Mouse (Mus musculus): Measurements from ENCODE around the gene Rnasek. TPM values are rescaled to one million over a fixed set of nuclear protein-coding genes. Genes with fewer than 3 reads are reported as not detected.
A peak's percentile ranks its signal among the peaks of the same experiment; 100 is the strongest.

Gene Rnasek
- total RNA-seq, 2 experiments from 2014 or later, result 224 to 245 TPM

DNA sequence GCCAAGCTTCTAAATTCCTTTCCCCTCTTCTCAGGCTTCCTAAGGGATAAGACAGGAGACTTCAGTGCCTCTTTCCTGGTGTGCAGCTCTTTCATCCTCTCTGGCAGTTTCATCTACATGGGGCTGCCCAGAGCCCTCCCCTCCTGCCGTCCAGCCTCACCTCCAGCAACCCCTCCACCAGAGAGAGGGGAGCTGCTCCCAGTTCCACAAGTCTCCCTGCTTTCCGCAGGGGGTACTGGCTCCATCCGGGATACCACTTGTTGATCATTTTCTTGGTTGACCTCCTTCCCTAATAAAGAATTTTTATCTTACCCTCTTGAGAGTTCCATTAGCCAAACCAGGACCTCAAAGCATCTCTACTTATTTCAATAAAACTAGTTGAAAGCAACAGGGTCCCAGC is 23.5 kb downstream of the Rnasek start:
- no peak for DNase-seq

DNA sequence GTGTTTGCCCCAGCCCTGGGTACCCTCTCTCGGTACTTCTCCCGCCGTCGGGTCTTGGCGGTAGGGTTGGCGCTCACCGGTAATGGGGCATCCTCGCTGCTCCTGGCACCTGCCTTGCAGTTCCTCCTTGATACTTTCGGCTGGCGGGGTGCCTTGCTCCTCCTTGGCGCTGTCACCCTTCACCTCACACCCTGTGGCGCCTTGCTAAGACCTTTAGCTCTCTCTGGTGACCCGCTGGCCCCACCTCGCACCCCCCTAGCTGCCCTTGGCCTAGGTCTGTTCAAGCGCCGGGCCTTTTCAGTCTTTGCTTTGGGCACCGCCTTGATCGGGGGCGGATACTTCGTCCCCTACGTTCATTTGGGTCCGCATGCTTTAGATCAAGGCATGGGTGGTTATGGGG is 24.3 kb downstream of the Rnasek start:
- no peak for DNase-seq

DNA sequence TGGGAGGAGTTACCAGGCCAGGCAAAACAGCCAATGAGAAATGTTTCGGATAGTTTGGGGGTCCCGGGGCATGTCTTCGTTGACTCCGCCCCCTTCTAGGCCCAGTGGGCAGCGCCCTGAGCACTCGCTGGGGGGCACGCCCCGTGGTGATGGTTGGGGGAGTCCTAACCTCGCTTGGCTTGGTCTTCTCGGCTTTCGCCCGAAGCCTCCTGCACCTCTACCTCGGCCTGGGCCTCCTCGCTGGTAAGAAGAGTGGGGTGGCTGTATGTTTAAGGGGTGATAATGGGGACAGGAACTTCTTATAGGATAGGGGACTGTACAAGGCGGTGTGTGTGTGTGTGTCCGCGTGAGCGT is 24.8 kb downstream of the Rnasek start:
- DNase-seq, result no peak

DNA sequence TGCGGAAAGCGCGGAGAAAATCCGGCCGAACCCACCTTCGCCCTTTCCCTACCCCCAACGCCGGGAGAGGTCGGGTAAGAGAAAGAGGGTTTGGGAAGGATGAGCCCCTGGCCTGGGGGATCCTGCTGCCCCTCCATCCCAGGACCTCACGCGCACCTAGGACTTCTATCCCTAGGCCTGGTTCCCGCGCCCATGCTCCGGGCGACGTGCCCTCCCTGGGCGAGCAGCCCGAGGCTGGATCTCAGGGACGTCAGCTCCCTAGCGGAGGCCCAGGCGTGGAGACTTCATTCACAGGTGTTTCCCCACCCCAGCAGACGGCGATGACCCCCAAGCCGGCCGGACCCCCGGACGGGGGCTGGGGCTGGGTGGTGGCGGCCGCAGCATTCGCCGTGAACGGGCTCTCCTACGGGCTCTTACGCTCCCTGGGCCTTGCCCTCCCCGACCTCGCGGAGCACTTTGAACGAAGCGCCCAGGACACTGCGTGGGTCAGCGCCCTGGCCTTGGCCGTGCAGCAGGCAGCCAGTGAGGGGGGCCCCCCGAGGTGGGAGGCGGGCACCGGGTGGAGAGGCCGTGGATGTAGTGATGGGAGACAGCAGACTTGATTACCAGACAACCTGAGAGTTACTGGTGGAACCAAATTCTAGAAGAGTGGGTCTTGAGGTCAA is 25.3 kb downstream of the Rnasek start:
- DNase-seq, result peak in 1 of 2 experiments; percentile 46

DNA sequence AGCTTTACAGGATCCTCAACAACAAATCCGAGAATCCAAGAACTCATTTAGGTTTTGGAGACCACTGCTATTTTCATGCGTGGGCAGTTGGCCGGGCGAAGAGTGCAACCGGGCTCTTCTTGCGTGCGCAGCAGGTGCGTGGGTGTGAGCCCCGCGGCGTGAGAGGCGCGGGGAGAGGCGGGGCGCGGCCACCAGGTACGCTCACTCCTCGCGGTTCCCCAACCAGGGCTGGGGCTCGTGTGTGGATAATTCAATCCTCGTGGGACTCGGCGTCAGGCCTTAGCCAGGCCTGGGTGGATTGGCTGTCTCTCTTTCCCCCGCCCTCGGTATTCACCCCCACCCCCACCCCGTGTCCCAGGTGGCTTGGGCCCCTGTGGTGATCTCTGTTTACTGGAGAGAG is 25.9 kb downstream of the Rnasek start:
- no peak for DNase-seq

DNA sequence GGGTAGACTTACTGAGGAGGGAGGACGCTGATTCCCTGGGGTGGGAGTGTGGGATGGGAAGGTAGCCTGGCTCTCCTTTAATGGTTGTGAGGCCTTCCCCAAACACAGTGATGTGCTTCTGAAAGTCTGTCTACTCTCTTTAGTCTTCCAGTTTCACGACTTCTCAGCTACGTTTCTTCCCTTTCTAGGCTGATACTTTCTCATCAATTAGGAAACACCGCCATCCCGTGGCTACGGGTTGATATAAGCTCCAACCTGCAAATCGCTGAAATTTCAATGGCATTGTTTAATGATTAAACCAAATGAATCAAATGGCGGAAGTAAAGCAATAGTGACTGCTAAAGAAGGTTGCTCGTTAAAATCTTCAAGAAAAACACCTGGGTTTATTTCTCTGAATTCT is 26.7 kb downstream of the Rnasek start:
- DNase-seq, result peak; percentile 72 to 81

DNA sequence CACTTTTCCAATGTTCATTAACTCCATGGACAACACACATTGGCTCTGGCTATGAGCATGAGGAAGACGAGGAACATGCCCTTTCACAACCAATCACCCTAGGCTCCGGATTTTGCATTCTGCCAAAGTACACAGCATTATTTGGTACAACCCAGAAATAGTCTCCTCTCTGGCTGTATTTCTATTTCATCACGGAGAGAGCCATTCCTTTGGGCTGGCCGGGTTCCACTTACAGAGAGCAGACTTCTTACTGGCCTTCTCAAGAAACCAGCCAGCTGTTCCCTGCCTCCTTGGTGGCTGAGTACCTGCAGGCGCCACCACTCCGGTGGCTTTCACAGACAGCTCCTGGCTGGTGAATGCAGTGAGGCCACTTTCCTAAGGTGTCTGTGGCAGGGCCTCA is 27.2 kb downstream of the Rnasek start, which contains the start of gene Slc16a11:
TSS of gene Slc16a11 (plus strand) at position 330 of the 400 bp plus-strand sequence.
- no peak for DNase-seq

DNA sequence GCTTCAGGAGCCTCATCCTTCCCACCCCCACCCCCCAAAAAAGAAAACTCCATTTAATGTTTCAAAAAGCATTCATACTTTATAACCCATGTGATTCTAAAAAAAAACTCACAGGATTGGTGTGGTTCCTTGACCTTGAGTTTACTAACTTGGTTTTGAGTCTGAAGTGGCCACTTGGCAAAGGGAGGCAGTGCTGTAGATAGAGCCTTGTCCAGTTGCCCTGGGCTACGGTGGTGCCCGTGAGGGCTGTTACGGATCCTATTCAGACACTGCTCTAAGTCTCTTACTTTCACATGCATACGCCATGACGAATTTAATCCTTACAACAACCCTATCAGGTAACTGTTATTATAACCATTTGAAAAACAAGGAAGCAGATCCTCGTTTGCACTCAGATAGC is 27.7 kb downstream of the Rnasek start:
- DNase-seq, result no peak

GRCm38 (mm10) chr11:70210681-70211080 is 29.0 kb downstream of the Rnasek start:
- DNase-seq, result no peak

DNA sequence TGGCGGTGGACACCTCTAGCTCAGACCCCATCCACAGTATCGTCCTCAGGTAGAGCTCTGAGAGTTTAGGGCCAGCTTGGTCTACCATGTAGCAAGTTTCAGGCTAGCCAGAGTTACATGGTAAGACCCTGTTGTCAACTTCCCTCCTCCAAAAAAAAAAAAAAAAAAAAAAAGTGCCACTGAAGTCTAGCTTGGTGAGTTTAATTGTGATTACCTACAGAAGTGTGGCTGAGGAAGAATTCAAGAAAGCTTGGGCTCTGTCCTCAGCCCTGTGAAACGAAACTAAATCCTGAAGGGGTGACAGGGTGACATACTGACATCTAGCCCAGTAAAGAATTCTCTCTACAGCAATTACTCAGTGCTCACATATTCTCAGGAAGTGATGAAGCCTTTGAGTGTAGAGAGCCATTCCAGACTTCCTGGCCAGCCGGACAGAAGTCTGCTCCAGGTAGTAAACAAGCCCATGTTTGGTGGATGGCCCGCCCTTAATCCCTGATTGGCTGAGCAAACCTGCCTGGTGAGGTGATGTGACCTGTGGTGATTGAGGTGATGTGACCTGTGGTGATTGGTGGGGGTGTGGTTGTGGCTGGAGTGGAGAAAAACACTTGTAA is 30.8 kb downstream of the Rnasek start:
- no peak for DNase-seq

- no peak for DNase-seq
Observed at GRCm38 (mm10) chr11:70207283-70207682, 32.4 kb downstream of the Rnasek start.

GRCm38 (mm10) chr11:70206801-70207200 is 32.8 kb downstream of the Rnasek start:
- no peak for DNase-seq

GRCm38 (mm10) chr11:70201691-70202090 is 38.0 kb downstream of the Rnasek start:
- peak; percentile 91 to 92 for DNase-seq

- DNase-seq, result no peak
Observed at GRCm38 (mm10) chr11:70200036-70200608, 39.5 kb downstream of the Rnasek start.

DNA sequence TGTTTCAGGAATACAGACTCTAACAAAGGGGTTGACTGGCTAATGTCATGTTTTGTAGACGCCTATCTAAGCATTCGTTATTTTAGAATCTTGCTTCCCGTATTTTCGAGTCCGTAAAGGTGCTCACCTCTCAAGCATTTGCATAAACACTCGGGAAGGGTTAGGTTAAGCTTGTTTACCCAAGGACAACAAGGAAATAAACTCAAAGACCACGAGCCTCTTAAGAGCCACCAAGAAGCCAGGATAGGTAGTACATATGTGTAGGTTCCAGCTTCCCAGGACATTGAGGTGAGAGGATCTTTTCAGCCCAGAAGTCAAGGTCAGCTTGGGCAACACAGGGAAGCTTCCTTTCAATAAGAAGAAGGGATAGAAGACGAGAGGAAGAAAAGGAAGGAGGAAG is 40.5 kb downstream of the Rnasek start:
- no peak for DNase-seq

GRCm38 (mm10) chr11:70198332-70198731 is 41.3 kb downstream of the Rnasek start:
- DNase-seq, result peak in 1 of 2 experiments; percentile 39

GRCm38 (mm10) chr11:70193354-70194285 is 46.0 kb downstream of the Rnasek start:
- no peak for DNase-seq

GRCm38 (mm10) chr11:70192157-70192556 is 47.5 kb downstream of the Rnasek start:
- DNase-seq, result no peak

GRCm38 (mm10) chr11:70191188-70191587 is 48.5 kb downstream of the Rnasek start:
- no peak for DNase-seq

DNA sequence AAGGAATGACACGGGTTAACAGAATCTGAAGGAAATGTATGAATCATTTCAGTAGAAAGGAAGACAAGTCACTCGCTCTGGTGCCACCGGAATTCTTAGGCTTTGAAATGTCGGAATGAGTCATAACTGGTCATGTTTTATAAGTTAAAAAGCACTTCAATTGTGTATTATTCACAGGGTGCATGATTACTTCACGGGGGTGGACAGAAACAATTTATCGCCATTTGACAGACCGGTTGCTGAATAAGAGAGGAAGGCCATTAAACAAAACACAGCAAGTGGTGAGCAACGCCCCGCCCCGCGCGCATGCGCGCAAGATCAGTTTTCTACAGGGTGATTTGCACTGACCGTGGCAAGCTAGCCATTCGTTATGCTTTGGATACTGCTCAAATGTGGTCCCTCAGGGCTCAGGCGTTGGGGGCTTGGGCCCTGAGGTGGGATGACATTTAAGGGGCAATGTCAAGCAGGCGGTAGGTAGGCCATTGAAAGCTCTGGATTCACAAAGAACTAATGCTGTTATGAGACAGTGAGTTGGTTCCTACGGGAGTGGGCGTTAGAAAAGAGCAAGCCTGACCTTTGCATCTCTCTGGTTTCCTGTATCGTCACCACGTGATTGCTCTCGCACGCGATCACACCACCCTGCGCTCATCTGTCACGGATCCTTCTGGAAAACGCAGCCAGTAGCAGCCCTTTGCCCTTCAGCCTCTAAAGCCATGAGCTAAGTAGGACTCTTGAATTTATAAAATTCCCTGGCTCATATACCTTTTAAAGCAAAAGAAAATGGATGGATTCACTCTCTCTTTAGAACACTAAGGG is 50.1 kb downstream of the Rnasek start:
- DNase-seq, result peak; percentile 69 to 77

All from adrenal gland, postnatal 36 days (tissue).